Mouse (Mus musculus) midbrain, embryonic 11.5 days (tissue): Measurements from ENCODE around the gene Ccdc162. TPM values are rescaled to one million over a fixed set of nuclear protein-coding genes. Genes with fewer than 3 reads are reported as not detected.

Experiments
- ATAC-seq: fragments of 200-750 bp; cut with Nextera tagmentation; 2 replicates; pipeline ENCODE4 v1.8.0; 2017; ENCODE audit warnings: moderate TSS enrichment, moderate library complexity; ENCODE audit not compliant: low FRiP score
- DNase-seq: peaks from one replicate; pipeline ENCODE4 v3.0.0; 2015; ENCODE audit warnings: low spot score; ENCODE audit errors: missing footprints
- H3K27ac ChIP-seq: fragments of 300-500 bp; sonication (generic); 2 replicates; pipeline ENCODE4 v1.5.1; 2014; ENCODE audit warnings: low read depth, low read length
- H3K27me3 ChIP-seq: fragments of 300-500 bp; sonication (generic); 2 replicates; pipeline ENCODE4 v1.6.1; 2014; ENCODE audit warnings: mild to moderate bottlenecking, low read length, moderate library complexity, mixed read lengths; ENCODE audit not compliant: control insufficient read depth, insufficient read depth
- H3K36me3 ChIP-seq: fragments of 300-500 bp; sonication (generic); 2 replicates; pipeline ENCODE4 v1.6.1; 2014; ENCODE audit warnings: mild to moderate bottlenecking, low read length, moderate library complexity, mixed read lengths; ENCODE audit not compliant: control insufficient read depth, insufficient read depth
- H3K4me1 ChIP-seq: fragments of 300-500 bp; sonication (generic); 2 replicates; pipeline ENCODE4 v1.6.1; 2014; ENCODE audit warnings: low read length; ENCODE audit not compliant: control insufficient read depth, insufficient read depth
- H3K4me2 ChIP-seq: fragments of 300-500 bp; sonication (generic); 2 replicates; pipeline ENCODE4 v1.6.1; 2014; ENCODE audit warnings: mild to moderate bottlenecking, moderate library complexity
- H3K4me3 ChIP-seq: fragments of 300-500 bp; sonication (generic); 2 replicates; pipeline ENCODE4 v1.5.1; 2014; ENCODE audit warnings: low read depth, low read length
- H3K9ac ChIP-seq: fragments of 300-500 bp; sonication (generic); 2 replicates; pipeline ENCODE4 v1.6.1; 2014; ENCODE audit warnings: low read length
- H3K9me3 ChIP-seq: fragments of 300-500 bp; sonication (generic); 2 replicates; pipeline ENCODE4 v1.6.1; 2016; ENCODE audit warnings: low read length; ENCODE audit not compliant: control insufficient read depth
- WGBS: fragments of 180-500 bp; shearing (Covaris S2); extraction: QIAGEN DNeasy Blood & Tissue Kit; methylation state at CpG from one replicate; pipeline ENCODE4 v1.1.7; 2014; 5-methylcytosine and 5-hydroxymethylcytosine counted together
- microRNA-seq: library from miRNA; unstranded; fragments of <30 nt; microRNA quantifications from one replicate; pipeline ENCODE4, GENCODE M21; 2017
- polyA plus RNA-seq: library from polyadenylated mRNA; unstranded; fragments of >200 nt; fragmentation: Nextera tagmentation; extraction: Ambion mirVana; gene quantifications from 2 replicates; pipeline ENCODE4 v1.2.1, GENCODE M21; 2014

The Ccdc162 gene
- polyA plus RNA-seq, 1 experiment from 2014 or later, result 0.33 TPM

- ATAC-seq (peak; percentile 97), DNase-seq (peak; percentile 100)
- WGBS, result under 1% methylated on average over 50 of the region's 50 CpGs
- Histone ChIP-seq H3K4me3 (peak within 1 kb of the TSS; percentile 62), H3K27ac (no peak within 1 kb of the TSS), H3K36me3 (peaks cover 4% of the 10 kb centered on the region), H3K4me2 (peak within 1 kb of the TSS; percentile 98), H3K27me3 (no peaks in the 10 kb centered on the region), H3K9ac (peak within 1 kb of the TSS; percentile 73), H3K9me3 (no peaks in the 10 kb centered on the region), H3K4me1 (peaks cover 29% of the 10 kb centered on the region)
Measured at GRCm38 (mm10) chr10:41489708-41490517, 226.5 kb downstream of the Ccdc162 start, which contains the start of the genes Smpd2 and Ppil6. TSS of gene Smpd2 (minus strand) at chr10:41490369. TSS of gene Ppil6 (plus strand) at chr10:41490439.

- no peak overlapping the region for H3K27ac ChIP-seq
- WGBS, result 45% methylated on average over 8 of the region's 8 CpGs
- no peak for ATAC-seq
Measured at GRCm38 (mm10) chr10:41489294-41489693, 227.1 kb downstream of the Ccdc162 start.

GRCm38 (mm10) chr10:41488877-41489276 lies 227.6 kb downstream of the Ccdc162 start:
- Histone ChIP-seq H3K4me1 (peaks cover 29% of the 10 kb centered on the region), H3K9me3 (no peaks in the 10 kb centered on the region), H3K36me3 (peaks cover 8% of the 10 kb centered on the region), H3K4me3 (peak overlapping the region; percentile 62), H3K27me3 (no peaks in the 10 kb centered on the region), H3K27ac (no peak overlapping the region), H3K4me2 (peak overlapping the region; percentile 98), H3K9ac (peak overlapping the region; percentile 73)
- DNase-seq (no peak), ATAC-seq (no peak)
- WGBS, result 52% methylated on average over 7 of the region's 7 CpGs

More at GRCm38 (mm10) chr10:41489294-41489693, 227.1 kb downstream of the Ccdc162 start:
- no peak for DNase-seq
- Histone ChIP-seq H3K4me3 (peak overlapping the region; percentile 62), H3K4me1 (peaks cover 29% of the 10 kb centered on the region), H3K9me3 (no peaks in the 10 kb centered on the region), H3K27me3 (no peaks in the 10 kb centered on the region), H3K9ac (peak overlapping the region; percentile 73), H3K4me2 (peak overlapping the region; percentile 98), H3K36me3 (peaks cover 8% of the 10 kb centered on the region)

Small RNA genes within 50 kb of the gene (microRNA-seq; reads per million reads assigned to microRNA genes)
- gene Mir3473b, result not detected

Other genes with a start within 250 kb of the Ccdc162 start
- gene Mical1, start 240.3 kb downstream of the Ccdc162 start, polyA plus RNA-seq, result 34.0 and 36.6 TPM in 2 replicates
- gene Smpd2, start 226.3 kb downstream of the Ccdc162 start, polyA plus RNA-seq, result 50.7 and 60.0 TPM in 2 replicates
- 0.66 and 0.85 TPM in 2 replicates for gene Ppil6, start 226.2 kb downstream of the Ccdc162 start, polyA plus RNA-seq
- 112 and 126 TPM in 2 replicates for gene Cd164, start 197.2 kb downstream of the Ccdc162 start, polyA plus RNA-seq
- gene Cep57l1, start 93.2 kb upstream of the Ccdc162 start, polyA plus RNA-seq, result 21.6 and 26.4 TPM in 2 replicates
- gene Sesn1, start 93.3 kb upstream of the Ccdc162 start, polyA plus RNA-seq, result 22.2 and 26.8 TPM in 2 replicates